Mouse (Mus musculus) bone marrow macrophage, adult 2 months (primary cell): ENCODE data around the gene Il15. TPM values are rescaled to one million over a fixed set of nuclear protein-coding genes. Genes with fewer than 3 reads are reported as not detected.

ENCODE experiments used
- H3K27ac ChIP-seq: 2 replicates; pipeline ENCODE4 v1.5.1; 2012; ENCODE audit warnings: low read depth, low read length; ENCODE audit not compliant: insufficient read depth
- H3K4me1 ChIP-seq: 2 replicates; pipeline ENCODE4 v1.6.1; 2012; ENCODE audit warnings: low read length; ENCODE audit not compliant: control insufficient read depth, insufficient read depth
- H3K4me3 ChIP-seq: 2 replicates; pipeline ENCODE4 v1.5.1; 2012; ENCODE audit warnings: mild to moderate bottlenecking, low read length, moderate library complexity; ENCODE audit not compliant: insufficient read depth
- CTCF ChIP-seq: IDR thresholded peaks from 2 replicates; pipeline ENCODE4 v1.5.1; 2012; ENCODE audit warnings: low read depth, mild to moderate bottlenecking, low read length, moderate library complexity
- POLR2A ChIP-seq: IDR thresholded peaks from 2 replicates; pipeline ENCODE4 v1.6.1; 2012; ENCODE audit warnings: mild to moderate bottlenecking, low read depth, low read length, borderline replicate concordance
- polyA plus RNA-seq: library from polyadenylated mRNA; stranded (reverse); fragments of >200 nt; gene quantifications from 2 replicates; pipeline ENCODE4 v1.2.4, GENCODE M21; 2012; ENCODE audit not compliant: missing spikeins, insufficient read depth, insufficient read length

Il15 gene
- polyA plus RNA-seq, 1 experiment, result 71.2 TPM

GRCm38 (mm10) chr8:82317446-82317845, 85.6 kb downstream of the Il15 start:
- TF ChIP-seq CTCF, result no peak
- TF ChIP-seq POLR2A, result no peak
- Histone ChIP-seq H3K27ac (no peak overlapping the region), H3K4me3 (no peak overlapping the region), H3K4me1 (no peaks in the 10 kb centered on the region)

GRCm38 (mm10) chr8:82306424-82306823, 96.6 kb downstream of the Il15 start:
- Histone ChIP-seq H3K4me3 (no peak overlapping the region), H3K27ac (no peak overlapping the region), H3K4me1 (no peaks in the 10 kb centered on the region)
- no peak for TF ChIP-seq CTCF
- no peak for TF ChIP-seq POLR2A

- no peaks in the 10 kb centered on the region for H3K4me1 ChIP-seq
- TF ChIP-seq POLR2A (no peak), CTCF (no peak)
- H3K27ac ChIP-seq, result no peak overlapping the region
- H3K4me3 ChIP-seq, result no peak overlapping the region
These were observed 106.8 kb downstream of the Il15 start for GRCm38 (mm10) chr8:82296256-82296655.

- Histone ChIP-seq H3K4me1 (no peaks in the 10 kb centered on the region), H3K4me3 (no peak overlapping the region), H3K27ac (no peak overlapping the region)
- TF ChIP-seq POLR2A, result no peak
- no peak for TF ChIP-seq CTCF
These were observed 111.4 kb downstream of the Il15 start for GRCm38 (mm10) chr8:82291659-82292058.

- H3K4me3 ChIP-seq, result no peak overlapping the region
- no peak overlapping the region for H3K27ac ChIP-seq
- H3K4me1 ChIP-seq, result no peaks in the 10 kb centered on the region
- no peak for TF ChIP-seq POLR2A
- TF ChIP-seq CTCF, result no peak
These were observed 117.2 kb downstream of the Il15 start for GRCm38 (mm10) chr8:82285866-82286265.

DNA sequence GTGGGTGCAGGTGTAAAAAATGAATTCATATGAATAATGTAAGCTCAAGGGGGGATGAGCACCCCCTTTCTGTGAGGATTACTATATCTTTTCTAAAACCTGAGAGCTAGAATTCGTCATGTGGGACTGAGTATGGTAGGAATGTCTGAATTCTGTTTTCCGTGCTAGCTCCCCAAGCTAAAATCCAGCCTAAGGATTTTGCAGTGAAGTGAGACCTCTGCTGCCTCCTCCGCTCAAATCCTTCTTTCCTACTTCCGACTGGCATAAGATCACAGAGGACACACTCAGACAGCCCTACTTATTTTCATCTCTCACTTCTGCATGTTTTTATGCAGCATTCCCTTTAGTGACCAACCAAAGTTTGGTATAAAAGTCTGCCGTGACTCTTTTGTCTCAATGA, 121.0 kb downstream of the Il15 start:
- Histone ChIP-seq H3K4me3 (no peak overlapping the region), H3K4me1 (no peaks in the 10 kb centered on the region), H3K27ac (no peak overlapping the region)
- TF ChIP-seq CTCF (no peak), POLR2A (no peak)
